Mouse (Mus musculus): ENCODE data around the gene Ppp6r3.

DNA sequence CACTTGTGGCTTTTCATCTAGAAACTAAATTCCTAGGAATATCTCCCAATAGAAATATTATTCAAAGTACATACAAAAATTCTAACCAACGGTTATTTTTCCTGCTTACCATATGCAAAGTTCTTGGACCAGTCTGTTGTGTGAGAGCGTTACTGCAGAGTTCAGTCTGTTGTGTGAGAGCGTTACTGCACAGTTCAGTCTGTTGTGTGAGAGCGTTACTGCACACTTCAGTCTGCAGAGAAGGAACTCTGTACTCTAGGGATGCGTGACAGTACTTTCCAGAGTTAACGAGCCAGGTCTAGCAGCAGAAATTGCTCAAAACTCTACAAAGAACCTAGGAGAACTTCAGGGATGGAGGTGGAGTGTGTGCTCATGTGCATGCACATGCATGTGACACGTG lies 108.0 kb downstream of the Ppp6r3 start:
- no peak for TF ChIP-seq EP300 (IDR thresholded peaks at IDR 0.05; ENCODE audit: low read depth)
- no peak for TF ChIP-seq CTCF (IDR thresholded peaks at IDR 0.05; ENCODE audit: low read depth)

Data from heart, postnatal 0 days (tissue).